Mouse (Mus musculus): ENCODE data around the gene Cuta.
A peak's percentile ranks its signal among the peaks of the same experiment; 100 is the strongest.
"Not testable (repeated sequence)": the region's sequence is repeated elsewhere in the genome, so short reads cannot be mapped to it uniquely, and the experiment has no call there.

Cuta gene

DNA sequence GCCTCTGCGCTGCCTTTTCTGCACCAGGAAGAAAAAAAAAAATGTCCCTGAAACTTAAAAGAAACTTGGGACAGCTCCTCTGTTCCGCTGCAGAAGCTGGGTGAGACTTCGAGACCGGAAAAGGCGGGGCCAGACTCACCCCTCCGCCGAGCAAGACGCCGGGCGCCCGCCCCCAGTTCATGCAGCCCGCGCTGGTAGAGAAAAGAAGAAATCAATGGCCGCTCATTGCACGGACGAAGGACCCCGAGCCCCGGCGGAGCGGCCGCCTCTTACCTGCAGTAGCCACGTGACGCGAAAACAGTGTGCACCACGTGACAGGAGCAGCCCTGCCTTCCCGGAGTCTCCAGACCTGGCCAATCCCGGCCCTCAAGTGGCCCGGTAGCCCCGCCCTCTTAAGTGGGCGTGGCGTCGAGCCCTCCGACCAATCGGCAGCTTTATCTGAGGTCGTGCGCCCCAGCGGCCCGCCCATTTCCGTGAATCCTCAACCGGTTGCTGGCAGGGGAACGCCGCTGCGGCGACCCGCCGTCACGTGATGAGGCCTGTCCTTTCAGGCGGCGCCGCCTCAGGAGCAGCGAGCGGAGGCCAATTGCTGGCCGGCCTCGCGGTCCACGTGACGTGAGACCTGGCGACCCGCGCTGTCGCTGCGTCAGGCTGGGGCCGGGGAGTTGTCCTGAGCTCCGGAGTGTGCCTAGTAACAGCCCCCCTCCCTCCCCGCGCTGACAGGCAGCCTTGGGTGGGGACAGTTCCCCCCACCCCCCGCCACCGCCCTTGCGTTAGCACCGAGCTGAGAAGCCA is at the start of gene Cuta:
TSS of gene Cuta (minus strand) at position 392 of the 795 bp plus-strand sequence.
- DNase-seq (ENCODE audit: low spot score): peak; percentile 100

DNA sequence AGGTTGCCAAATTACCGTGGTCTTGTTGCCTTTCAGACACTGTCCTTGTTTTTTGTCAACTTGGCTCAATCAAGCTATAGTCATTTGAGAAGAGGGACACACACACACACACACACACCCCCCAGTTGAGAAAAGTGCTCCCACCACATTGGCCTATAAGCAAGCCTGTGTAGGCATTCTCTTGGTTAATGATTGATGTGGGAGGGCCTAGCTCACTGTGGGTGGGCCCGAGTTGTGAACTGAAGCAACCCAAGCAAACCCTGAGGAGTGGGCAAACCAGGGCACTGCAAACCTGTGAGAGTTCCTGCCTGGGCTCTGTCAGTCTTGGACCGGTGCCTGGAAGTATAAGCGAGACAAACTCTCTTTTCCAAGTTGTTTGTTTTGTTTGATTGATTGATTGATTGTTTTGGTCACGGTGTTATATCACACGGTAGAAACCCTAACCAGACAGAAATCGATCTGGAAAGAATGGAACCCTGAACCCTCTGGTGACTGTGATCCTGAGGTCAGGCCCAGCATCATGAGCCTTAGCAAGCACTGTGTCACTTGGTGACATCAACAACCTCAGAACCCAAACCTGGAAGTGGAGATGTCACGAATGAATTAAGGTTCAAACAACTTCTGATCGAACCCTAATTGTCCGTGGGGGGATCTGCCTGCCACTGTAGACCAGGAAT is 46.3 kb upstream of the Cuta start:
- DNase-seq (ENCODE audit: low spot score): no peak

DNA sequence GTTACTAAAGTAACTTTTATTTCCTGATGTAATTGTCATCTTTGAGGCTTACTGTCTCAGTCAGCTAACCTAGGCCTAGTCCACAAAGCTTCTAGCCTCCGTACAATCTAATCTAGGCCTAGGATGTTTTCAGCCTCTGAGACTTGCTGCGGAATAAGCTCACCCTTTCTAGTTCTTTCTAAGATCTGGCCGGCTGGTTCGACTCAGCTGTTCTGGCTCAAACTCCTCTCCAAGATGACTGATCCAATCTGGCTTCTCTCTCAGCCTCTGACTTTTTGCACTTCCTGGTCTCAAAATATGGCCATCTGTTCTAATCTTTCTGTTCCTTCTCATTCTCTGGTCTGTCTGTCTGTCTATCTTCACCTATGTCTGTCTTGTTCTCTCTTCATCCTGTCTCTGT is 44.0 kb upstream of the Cuta start:
- no peak for DNase-seq (ENCODE audit: low spot score)

DNA sequence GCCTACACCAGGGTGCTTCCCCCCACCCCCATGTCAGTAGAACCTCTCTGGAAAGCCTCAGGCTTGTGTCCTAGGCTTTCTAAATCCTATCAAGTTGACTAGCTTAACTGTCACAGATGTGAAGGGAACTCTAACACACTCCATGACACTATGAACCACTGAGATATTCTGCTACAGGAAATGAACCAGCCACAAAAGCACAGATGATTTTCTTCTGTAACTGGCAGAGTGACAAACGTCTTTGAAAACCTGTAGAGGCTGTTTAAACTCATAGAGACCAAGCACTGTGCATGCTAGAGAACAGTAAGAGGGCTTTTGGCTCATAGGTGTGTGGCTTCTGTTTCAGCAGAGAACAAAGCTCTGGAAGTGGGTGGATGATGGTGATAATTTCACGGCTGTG is 41.7 kb upstream of the Cuta start:
- no peak for DNase-seq (ENCODE audit: low spot score)

DNA sequence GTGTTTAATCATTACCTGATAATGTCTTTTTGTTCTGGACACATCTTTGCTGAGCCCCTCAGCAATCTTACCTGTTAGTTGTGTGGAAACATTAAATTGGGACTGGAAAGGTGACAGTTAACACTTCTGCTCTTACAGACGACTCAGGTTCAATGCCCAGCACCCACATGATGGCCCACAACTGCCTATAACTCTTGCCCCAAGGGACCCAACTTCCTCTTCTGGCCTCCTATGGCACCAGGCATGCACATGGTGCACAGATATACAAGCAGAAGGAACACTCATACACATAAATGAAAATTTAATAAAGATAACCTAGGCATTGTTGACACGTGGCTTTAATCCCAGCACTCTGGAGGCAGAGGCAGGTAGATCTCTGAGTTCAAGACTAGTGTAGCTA is 40.1 kb upstream of the Cuta start:
- no peak for DNase-seq (ENCODE audit: low spot score)

DNA sequence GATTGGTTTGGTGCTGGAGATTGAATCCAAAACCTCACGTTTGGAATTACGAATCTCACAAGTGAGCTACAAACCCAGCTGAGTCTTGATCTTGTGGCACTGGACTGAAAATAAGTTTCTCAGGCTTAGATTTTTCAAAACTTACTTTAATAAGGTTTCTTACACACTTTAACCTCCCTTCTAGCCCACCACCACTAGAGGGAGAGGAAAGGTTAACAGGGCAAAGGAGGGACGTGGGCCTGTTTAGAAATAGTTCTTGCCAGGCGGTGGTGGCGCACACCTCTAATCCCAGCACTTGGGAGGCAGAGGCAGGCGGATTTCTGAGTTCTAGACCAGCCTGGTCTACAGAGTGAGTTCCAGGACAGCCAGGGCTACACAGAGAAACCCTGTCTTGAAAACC is 38.0 kb upstream of the Cuta start:
- DNase-seq (ENCODE audit: low spot score): not testable (repeated sequence)

DNA sequence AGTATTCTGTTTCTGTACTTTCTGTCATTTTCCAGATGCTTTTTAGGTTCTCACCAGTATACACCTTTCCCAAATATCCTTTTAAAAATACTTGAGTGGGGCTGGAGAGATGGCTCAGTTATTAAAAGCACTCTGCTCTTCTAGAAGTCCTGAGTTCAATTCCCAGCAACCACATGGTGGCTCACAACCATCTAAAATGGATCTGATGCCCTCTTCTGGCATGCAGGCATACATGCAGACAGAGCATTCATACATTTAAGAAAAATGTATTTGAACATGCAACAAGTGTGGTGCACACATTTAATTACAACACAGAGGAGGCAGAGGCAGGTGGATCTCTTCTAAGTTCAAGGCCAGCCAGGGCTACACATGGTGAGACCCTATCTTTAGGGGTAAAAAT is 36.0 kb upstream of the Cuta start:
- no peak for DNase-seq (ENCODE audit: low spot score)

DNA sequence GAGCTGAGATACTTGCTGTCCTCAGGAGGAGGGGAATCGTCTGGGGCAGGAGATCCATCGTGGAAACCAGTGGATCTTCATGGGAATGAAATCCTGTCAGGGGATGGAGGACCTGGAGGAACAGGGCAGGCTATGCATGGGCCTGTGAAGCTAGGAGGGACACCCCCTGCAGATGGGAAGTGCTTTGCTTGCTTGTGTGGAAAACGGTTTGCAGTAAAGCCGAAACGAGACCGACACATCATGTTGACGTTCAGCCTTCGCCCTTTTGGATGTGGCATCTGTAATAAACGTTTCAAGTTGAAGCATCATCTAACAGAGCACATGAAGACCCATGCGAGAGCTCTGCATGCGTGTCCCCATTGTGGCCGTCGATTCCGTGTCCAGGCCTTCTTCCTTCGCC is 35.2 kb upstream of the Cuta start:
- DNase-seq (ENCODE audit: low spot score): no peak

DNA sequence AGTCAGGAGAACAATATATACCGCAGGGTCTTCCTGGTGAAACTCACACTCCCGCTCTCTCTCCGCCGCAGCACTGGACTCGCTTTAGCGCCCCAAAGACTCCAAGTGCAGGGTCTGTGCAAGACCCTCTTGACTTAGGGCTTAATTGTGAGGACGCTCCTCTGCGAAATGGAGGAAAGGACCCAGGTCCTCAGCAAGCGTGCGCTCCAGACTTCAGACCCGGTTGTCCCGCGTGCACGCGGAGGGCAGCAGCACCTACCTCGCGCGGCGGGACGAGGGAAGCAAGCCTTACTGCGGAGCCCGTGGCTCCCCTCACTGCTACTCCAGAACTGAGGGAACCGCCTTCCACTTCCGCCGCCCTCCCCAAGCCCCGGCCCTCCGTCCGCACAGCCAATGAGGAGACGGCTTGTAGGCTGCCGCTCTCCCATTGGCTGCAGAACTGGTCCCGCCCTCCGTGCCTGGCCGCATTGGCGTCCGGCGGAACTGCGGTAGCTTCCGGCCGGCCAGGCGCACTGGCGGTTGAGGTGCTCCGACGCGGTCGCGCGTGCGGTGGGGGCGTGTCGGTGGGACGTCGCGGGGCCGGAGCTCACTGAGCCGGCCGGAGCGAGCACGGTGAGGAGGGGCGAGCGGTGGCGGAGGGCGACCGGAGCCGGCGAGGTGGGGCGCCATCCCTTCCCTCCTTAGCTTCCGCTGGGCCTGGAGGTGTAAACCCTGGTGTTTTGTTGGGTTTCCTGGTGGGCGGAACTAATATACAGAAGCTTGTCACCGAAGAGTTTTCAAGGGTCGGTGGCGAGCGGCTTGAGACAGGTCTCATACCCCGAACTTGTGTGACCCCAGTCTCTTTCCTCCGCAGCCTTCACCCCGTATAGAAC is 33.6 kb upstream of the Cuta start, which contains the start of gene Zbtb9:
TSS of gene Zbtb9 (plus strand) at position 465 of the 872 bp plus-strand sequence.
- DNase-seq (ENCODE audit: low spot score): peak; percentile 92

DNA sequence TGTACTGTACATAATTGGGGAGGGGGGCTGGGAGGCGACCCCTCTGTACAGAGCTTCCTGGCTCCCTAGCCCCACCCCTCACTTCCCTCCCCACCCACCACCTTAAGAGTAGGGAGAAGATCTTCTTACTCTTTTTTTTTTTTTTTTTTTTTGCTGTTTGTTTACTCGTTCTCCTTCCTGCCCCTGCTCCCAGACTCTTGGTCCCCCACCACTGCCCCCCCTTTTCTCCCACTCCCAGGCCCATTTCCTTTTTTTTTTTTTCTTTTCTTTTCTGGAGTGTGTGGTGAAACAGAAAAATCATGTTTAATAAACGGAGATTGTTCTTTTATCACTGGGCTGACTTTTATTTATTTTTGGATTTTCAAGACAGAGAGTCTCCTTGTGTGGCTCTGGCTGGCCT is 32.7 kb upstream of the Cuta start:
- no peak for DNase-seq (ENCODE audit: low spot score)

DNA sequence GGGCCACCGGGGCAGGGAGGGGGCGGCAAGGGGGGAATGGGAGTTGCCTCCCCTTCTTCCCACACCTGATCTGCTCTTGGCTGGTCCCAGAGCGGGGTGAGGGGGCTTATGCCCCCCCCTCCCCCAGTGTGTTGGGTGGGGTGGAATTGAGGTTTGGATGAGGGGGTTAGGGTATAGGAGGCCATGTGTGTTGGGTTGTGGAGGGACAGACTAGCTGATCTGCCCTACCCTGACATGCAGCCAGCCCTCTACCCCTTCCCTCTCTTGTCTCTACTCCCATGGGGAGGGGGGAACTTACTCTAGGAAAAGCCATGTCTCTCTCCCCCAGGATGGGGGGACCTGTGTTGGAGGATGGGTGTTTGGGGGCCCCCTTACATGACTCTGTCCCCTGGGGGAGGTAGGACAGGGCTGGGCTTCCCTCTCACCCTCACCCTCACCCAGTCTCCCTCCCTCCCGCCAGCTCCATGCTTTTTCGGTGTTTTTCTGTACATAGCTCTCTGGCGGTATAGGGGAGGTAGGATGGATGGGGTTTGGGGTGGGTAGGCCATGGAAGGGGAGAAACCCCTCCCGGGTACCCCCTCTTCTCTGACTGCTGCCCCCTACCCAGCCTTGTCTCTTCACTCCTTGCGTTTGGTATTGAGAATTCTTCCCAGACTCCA is 32.0 kb upstream of the Cuta start:
- no peak for DNase-seq (ENCODE audit: low spot score)

DNA sequence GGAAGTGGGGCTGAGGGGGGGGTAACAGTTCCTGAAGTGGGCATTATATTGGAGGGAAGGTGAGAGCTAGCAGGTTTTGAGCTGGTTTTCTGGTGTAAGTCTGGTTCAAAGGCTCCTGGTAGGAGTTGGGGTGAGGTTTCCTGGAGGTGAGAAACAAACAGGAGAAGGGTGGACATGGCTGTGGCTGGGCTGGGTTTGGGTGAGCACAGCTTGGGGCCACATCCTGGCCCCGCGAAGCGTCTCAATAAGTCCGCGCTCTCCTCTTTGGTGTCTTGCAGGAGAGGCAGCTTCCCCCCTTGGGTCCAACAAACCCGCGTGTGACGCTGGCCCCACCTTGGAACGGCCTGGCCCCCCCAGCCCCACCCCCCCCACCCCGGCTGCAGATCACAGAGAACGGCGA is 30.9 kb upstream of the Cuta start:
- DNase-seq (ENCODE audit: low spot score): no peak

DNA sequence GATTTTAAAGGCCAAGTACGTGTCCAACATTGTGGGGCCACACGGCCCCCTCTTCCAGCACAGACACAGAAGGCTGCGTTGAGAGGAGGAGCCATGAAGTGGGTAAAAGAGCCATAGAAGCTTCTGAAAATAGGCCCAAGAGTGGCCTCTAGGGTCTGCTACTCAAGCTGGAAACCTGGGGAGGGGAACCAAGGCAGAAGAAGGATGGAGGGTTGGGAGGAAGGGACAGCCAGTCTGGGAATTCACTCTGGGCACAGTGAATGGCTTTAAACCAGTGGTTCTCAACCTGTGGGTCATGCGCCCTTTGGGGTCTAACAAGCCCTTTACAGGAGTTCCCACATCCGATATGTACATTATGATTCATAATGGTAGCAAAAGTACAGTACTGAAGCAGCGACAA is 29.9 kb upstream of the Cuta start:
- no peak for DNase-seq (ENCODE audit: low spot score)

DNA sequence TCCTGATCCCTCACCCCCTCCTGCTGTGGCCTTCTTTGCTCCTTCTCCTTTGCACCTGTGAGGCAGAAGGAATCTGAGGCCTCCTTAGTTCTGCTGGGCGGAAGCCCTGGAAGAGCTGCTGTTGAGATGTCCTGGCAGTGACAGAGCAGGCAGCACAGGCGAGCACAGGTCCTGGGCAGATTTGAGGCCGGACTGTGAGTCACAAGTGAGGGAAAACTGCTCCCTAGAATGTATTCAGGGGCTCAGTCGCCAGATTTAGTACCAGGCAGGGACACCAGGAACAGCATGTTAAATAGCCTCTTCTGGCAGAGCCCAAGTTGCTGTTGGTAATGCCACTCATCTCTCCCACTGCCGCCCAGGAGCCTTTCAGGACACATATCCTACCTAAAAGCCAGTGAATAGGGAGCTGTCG is 28.8 kb upstream of the Cuta start:
- no peak for DNase-seq (ENCODE audit: low spot score)

DNA sequence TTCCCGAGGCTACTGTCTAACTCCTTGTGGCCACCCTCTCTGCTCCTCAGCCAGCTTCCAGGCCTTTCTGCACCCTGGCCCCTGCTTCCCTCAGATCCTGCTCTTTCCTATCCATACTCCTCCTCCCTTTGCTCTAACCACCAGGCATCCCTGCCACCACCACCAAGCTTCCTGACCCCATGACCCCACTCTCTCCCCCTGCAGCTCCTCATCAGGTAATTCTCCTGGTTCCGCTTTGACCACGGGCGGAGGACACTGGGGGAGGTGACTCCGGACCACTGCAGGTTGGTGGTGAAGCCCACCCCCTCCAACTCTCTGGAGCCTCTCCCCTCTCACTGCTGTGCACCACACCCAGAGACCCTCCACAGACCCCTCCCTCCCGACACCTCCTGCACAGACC is 28.1 kb upstream of the Cuta start:
- DNase-seq (ENCODE audit: low spot score): no peak

DNA sequence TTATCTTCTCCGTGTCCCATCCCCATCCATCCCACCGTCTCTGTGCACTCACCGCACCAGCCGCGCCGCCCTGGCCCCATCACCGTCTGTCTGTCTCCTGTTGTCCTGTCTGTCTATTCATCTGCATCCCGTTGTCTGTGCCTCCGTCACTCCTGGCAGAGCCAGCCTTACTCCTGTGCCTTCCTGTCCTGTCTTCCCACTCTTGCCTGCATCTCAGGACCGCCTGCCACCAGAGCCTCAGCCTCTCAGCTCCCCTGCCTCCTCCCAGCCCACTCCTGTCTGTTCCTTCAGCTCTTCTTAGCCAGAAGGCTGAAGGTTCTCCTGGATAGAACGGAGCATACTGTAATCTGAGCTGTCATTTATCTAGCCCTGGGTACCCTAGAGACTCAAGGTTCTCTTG is 27.6 kb upstream of the Cuta start:
- DNase-seq (ENCODE audit: low spot score): no peak

DNA sequence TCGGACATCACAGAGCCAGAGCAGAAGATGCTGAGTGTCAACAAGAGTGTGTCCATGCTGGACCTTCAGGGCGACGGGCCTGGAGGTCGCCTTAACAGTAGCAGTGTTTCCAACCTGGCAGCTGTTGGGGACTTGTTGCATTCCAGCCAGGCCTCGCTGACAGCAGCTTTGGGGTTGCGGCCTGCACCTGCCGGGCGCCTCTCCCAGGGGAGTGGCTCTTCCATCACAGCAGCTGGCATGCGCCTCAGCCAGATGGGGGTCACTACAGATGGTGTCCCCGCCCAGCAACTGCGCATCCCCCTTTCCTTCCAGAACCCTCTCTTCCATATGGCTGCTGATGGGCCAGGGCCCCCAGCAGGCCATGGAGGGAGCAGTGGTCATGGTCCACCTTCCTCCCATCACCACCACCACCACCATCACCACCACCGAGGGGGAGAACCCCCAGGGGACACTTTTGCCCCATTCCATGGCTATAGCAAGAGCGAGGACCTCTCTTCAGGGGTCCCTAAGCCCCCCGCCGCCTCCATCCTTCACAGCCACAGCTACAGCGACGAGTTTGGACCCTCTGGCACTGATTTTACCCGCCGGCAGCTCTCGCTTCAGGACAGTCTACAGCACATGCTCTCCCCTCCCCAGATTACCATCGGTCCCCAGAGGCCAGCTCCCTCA is 22.3 kb upstream of the Cuta start:
- DNase-seq (ENCODE audit: low spot score): no peak

DNA sequence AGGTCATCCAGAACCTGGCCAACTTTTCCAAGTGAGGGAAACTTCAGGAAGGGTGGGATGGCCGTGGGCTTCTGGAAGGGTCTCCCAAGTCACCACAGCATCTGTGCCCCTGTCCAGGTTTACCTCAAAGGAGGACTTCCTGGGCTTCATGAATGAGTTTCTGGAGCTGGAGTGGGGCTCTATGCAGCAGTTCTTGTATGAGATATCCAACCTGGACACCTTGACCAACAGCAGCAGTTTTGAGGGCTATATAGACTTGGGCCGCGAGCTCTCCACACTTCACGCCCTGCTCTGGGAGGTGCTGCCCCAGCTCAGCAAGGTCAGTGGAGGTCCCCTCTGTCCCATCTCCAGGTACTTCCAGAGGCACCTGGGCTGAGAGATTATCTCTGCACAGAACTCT is 20.4 kb upstream of the Cuta start:
- no peak for DNase-seq (ENCODE audit: low spot score)

DNA sequence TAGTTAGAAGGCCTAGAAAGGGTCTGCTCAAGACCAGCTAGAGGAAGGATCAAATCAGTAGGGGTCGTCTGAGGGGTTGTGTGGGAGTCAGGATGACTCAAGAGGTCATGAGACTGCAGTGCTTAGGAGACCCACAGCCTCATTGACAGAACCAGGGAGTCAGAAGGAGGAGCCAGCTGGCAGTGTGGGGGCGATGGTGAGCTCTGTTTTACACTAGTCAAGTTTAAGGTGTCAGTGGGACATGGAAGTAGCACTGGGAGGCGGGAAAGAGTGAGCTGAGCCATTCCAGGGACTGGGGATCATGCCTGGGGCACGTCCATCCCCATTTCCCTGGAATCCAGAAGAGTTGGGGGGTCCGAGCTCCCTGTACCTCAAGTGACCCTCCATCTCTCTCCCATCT is 19.5 kb upstream of the Cuta start:
- no peak for DNase-seq (ENCODE audit: low spot score)

DNA sequence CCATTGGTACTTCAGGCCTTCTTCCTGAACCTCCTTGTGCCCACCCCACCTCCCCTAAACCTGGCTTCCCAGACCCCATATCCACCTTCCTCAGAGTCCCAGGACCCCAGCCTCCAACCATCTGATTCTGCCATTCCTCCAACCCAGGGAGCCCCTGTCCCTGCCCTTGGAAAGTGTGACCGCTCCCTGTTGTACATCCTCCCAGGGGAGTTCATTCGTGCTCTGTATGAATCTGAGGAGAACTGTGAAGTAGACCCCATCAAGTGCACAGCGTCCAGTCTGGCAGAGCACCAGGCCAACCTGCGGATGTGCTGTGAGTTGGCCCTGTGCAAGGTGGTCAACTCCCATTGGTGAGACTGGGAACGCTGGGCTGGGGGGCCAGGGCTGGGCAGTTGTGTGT is 18.5 kb upstream of the Cuta start:
- DNase-seq (ENCODE audit: low spot score): no peak

DNA sequence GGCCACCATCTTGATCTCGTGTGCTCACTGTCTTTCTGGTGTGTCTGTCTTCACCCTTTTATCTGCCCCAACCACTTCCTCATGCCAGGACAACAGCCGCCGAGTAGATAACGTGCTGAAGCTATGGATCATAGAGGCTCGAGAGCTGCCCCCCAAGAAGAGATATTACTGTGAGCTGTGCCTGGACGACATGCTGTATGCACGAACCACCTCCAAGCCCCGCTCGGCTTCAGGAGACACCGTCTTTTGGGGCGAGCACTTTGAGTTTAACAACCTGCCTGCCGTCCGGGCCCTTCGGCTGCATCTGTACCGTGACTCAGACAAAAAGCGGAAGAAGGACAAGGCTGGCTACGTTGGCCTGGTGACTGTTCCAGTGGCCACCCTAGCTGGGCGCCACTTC is 17.5 kb upstream of the Cuta start:
- no peak for DNase-seq (ENCODE audit: low spot score)

DNA sequence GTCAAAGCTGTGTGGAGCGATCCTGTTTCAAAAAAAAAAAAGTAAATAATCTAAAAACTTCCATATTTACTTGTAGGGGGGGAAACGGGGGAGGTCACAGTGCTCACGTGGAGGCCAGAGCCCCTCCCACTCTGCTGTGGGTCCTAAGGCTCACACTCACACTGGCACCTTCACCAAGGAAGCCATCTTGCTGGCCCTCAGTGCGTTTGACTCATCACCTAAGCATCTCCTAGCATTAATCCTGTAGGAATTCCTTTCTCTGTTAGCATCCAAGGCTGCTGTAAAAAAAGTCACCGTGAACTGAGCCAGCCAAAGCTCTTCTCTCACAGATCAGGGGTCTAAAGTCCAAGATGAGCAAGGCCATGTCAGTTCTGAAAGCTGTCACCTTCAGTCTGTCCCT is 16.9 kb upstream of the Cuta start:
- DNase-seq (ENCODE audit: low spot score): no peak

All from left cerebral cortex, adult 11 months (tissue).